Mouse (Mus musculus): ENCODE measurements around the gene Lonp1. TPM values are rescaled to one million over a fixed set of nuclear protein-coding genes. Genes with fewer than 3 reads are reported as not detected.
"Not testable (repeated sequence)": the region's sequence is repeated elsewhere in the genome, so short reads cannot be mapped to it uniquely, and the experiment has no call there.

Lonp1 gene
- polyA plus RNA-seq, 1 experiment from 2014 or later = 66.2 TPM

DNA sequence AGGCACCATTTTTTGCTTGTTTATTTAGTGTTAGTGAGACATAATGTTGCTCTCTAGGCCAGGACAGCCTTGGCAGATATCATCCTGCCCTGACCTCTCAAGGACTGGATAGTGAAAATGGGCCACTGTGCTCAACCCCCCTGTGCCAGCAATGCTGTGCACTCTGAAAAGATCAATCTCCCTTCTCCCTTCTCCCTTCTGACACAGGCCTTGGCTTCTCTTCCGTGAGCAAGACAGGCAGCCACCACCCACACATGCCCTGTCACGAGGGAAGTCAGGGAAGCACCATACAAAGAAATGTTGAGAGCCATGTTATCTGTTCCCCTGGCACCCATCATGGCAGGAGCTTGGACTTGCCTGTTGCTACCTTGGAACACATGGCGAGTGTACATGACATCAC is 28.6 kb upstream of the Lonp1 start:
- ATAC-seq (ENCODE audit: insufficient number of reproducible peaks, low FRiP score) = no peak
- 59% methylated on average over 3 of the region's 3 CpGs for WGBS
- H3K36me3 ChIP-seq = no peaks in the 10 kb centered on the region

GRCm38 (mm10) chr17:56654771-56655170 is 28.1 kb upstream of the Lonp1 start:
- H3K27ac ChIP-seq (ENCODE audit: poor library complexity, severe bottlenecking) = no peak overlapping the region
- H3K36me3 ChIP-seq = no peaks in the 10 kb centered on the region
- no peaks in the 10 kb centered on the region for H3K4me1 ChIP-seq (replicated peaks)
- no peak overlapping the region for H3K4me3 ChIP-seq
- H3K27me3 ChIP-seq (replicated peaks) = no peaks in the 10 kb centered on the region
- ATAC-seq (ENCODE audit: insufficient number of reproducible peaks, low FRiP score) = no peak
- no peaks in the 10 kb centered on the region for H3K9me3 ChIP-seq (replicated peaks)
- 55% methylated on average over 2 of the region's 2 CpGs for WGBS
- H3K4me2 ChIP-seq = no peak overlapping the region
- H3K9ac ChIP-seq = no peak overlapping the region

More for the DNA sequence above, 28.6 kb upstream of the Lonp1 start:
- H3K4me2 ChIP-seq = no peak overlapping the region
- H3K4me3 ChIP-seq = no peak overlapping the region
- no peaks in the 10 kb centered on the region for H3K4me1 ChIP-seq (replicated peaks)
- no peaks in the 10 kb centered on the region for H3K27me3 ChIP-seq (replicated peaks)
- no peak overlapping the region for H3K27ac ChIP-seq (ENCODE audit: poor library complexity, severe bottlenecking)
- H3K9ac ChIP-seq = no peak overlapping the region
- no peaks in the 10 kb centered on the region for H3K9me3 ChIP-seq (replicated peaks)

DNA sequence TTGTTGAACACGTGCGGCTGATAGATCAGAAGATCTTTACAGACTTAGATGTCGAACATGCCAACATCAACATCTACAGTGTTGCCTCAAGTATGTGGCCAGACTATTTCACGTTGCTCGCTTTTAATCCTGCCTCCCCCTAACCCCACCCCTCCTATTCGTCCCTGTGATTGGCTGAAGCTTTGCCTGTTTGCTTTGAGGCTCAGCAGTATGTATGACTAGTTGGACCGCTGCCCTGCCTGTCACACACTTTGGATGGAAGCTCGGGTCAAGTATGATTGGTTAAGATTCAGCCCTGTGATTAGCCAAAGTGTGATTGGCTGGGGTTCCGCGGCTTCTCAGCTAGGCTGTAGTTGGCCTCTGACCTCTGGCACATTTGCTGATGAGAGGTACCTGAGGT is 25.1 kb upstream of the Lonp1 start:
- H3K4me3 ChIP-seq = no peak overlapping the region
- ATAC-seq (ENCODE audit: insufficient number of reproducible peaks, low FRiP score) = no peak
- peaks cover 7% of the 10 kb centered on the region; the same call in 1 of the 2 replicates for H3K4me1 ChIP-seq (replicated peaks)
- H3K27me3 ChIP-seq (replicated peaks) = no peaks in the 10 kb centered on the region
- 29% methylated on average over 10 of the region's 10 CpGs for WGBS
- H3K9me3 ChIP-seq (replicated peaks) = no peaks in the 10 kb centered on the region
- no peak overlapping the region for H3K9ac ChIP-seq
- no peaks in the 10 kb centered on the region for H3K36me3 ChIP-seq
- no peak overlapping the region for H3K4me2 ChIP-seq
- H3K27ac ChIP-seq (ENCODE audit: poor library complexity, severe bottlenecking) = no peak overlapping the region

DNA sequence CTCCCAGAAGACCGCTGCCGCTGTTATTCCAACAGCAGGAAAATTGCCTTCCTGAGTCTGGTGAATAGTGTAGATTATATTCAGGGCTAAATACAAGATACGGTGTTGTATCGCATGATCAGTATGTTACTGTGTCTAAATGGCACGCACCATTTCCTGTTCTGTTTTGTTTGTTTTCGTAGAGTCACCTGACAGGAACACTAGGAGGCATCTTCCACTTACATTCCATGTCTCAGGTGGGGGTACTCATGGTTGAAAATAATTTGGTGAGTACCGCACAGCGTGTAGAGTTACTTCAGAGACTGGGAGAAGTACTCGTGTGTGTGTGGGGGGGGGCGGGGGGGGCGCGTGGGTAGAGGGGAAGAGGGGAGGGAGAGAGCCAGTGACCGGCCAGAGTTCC is 20.9 kb upstream of the Lonp1 start:
- peak overlapping the region; percentile 29; the same call in 1 of the 2 replicates for H3K4me2 ChIP-seq
- no peak for ATAC-seq (ENCODE audit: insufficient number of reproducible peaks, low FRiP score)

GRCm38 (mm10) chr17:56643237-56643636 is 16.6 kb upstream of the Lonp1 start:
- Histone ChIP-seq H3K27ac (ENCODE audit: poor library complexity, severe bottlenecking) (no peak overlapping the region), H3K4me2 (no peak overlapping the region), H3K36me3 (no peaks in the 10 kb centered on the region), H3K4me3 (no peak overlapping the region), H3K9me3 (replicated peaks) (no peaks in the 10 kb centered on the region), H3K4me1 (replicated peaks) (peaks cover 7% of the 10 kb centered on the region; the same call in 1 of the 2 replicates), H3K27me3 (replicated peaks) (peaks cover 4% of the 10 kb centered on the region; the same call in 1 of the 2 replicates), H3K9ac (no peak overlapping the region)
- ATAC-seq (ENCODE audit: insufficient number of reproducible peaks, low FRiP score) = no peak
- 83% methylated on average over 4 of the region's 4 CpGs for WGBS

More for the DNA sequence above, 20.9 kb upstream of the Lonp1 start:
- no peaks in the 10 kb centered on the region for H3K9me3 ChIP-seq (replicated peaks)
- no peak overlapping the region for H3K9ac ChIP-seq
- H3K4me1 ChIP-seq (replicated peaks) = peaks cover 7% of the 10 kb centered on the region; the same call in 1 of the 2 replicates
- no peak overlapping the region for H3K27ac ChIP-seq (ENCODE audit: poor library complexity, severe bottlenecking)
- H3K27me3 ChIP-seq (replicated peaks) = no peaks in the 10 kb centered on the region
- H3K4me3 ChIP-seq = no peak overlapping the region
- H3K36me3 ChIP-seq = no peaks in the 10 kb centered on the region
- 60% methylated on average over 11 of the region's 13 CpGs for WGBS

DNA sequence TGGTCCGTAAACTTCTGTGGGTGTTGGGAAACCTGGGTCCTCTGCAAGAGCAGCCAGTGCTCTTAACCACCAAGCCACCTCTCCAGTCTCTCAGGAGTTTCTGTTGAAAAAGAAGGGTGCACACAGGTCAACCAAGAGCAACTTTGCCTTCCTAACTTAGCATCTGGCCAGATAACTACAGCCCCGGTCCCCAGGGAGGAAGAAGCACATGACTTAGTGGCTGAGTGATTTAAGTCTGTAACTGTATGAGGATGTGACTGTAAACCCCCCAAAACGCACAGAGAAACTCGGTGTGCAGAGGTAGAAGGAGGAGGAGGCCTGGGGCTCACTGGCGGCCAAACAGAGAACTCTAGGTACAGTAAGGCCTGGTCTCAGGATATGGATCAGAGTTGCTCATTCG is 7.3 kb upstream of the Lonp1 start:
- Histone ChIP-seq H3K4me2 (no peak overlapping the region), H3K9me3 (replicated peaks) (no peaks in the 10 kb centered on the region), H3K27me3 (replicated peaks) (0 out of 2 replicates have a peak, but pooled peaks cover 3% of the 10 kb centered on the region), H3K4me3 (no peak overlapping the region), H3K4me1 (replicated peaks) (no peaks in the 10 kb centered on the region), H3K36me3 (no peaks in the 10 kb centered on the region), H3K9ac (no peak overlapping the region), H3K27ac (ENCODE audit: poor library complexity, severe bottlenecking) (no peak overlapping the region)
- 70% methylated on average over 6 of the region's 6 CpGs for WGBS
- no peak for ATAC-seq (ENCODE audit: insufficient number of reproducible peaks, low FRiP score)

- WGBS = 49% methylated on average over 4 of the region's 4 CpGs
- no peak for ATAC-seq (ENCODE audit: insufficient number of reproducible peaks, low FRiP score)
Measured at GRCm38 (mm10) chr17:56631807-56632206, 5.1 kb upstream of the Lonp1 start.

GRCm38 (mm10) chr17:56629800-56630781 is 3.4 kb upstream of the Lonp1 start:
- H3K27ac ChIP-seq (ENCODE audit: poor library complexity, severe bottlenecking); H3K4me2 ChIP-seq; H3K36me3 ChIP-seq; H3K4me3 ChIP-seq; H3K27me3 ChIP-seq (replicated peaks); H3K9me3 ChIP-seq (replicated peaks); H3K9ac ChIP-seq; ATAC-seq (ENCODE audit: insufficient number of reproducible peaks, low FRiP score): not testable (repeated sequence)
- peaks cover 18% of the 10 kb centered on the region for H3K4me1 ChIP-seq (replicated peaks)
- WGBS = 80% methylated on average over 27 of the region's 27 CpGs

More at GRCm38 (mm10) chr17:56631807-56632206, 5.1 kb upstream of the Lonp1 start:
- H3K27ac ChIP-seq (ENCODE audit: poor library complexity, severe bottlenecking) = no peak overlapping the region
- H3K9ac ChIP-seq = no peak overlapping the region
- H3K27me3 ChIP-seq (replicated peaks) = no peaks in the 10 kb centered on the region; the same call in 1 of the 2 replicates
- H3K4me2 ChIP-seq = no peak overlapping the region
- H3K4me1 ChIP-seq (replicated peaks) = 0 out of 2 replicates have a peak, but pooled peaks cover 7% of the 10 kb centered on the region
- no peaks in the 10 kb centered on the region for H3K9me3 ChIP-seq (replicated peaks)
- no peaks in the 10 kb centered on the region for H3K36me3 ChIP-seq
- no peak overlapping the region for H3K4me3 ChIP-seq

DNA sequence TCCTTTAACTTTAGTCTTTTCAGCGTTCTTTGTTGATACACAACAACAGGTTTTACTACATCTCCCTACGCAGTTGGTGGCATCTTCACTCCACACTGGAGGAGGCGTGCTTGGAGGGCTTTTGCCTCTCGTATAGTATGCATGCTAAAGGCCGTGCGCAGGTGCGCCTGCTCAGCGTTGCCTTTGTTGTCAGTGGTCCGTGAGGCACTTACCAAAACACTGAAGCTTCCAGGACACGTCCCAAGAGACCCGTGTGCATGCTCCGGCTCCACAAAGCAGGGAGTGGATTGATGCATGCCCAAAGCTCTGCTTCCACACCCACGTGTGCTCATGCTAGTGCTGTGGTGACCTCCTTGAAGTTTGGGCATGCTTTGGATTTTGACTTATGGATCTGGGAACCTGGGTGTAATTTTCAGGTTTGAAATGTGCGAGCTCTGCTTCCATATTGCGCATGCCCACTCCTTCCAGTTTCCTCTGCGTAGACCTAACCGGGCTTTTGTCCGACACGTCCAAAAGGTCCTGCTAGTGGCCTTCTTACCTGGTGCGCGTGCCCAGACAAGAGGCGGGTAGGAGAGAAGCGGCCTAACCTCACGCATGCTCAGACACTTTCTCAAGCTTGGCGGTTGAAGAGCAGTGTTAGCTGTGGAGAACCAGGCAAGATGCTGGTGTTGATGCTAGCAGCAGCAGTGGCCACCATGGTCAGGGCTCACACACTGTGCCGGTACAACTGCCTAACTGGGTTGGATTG is 1.0 kb upstream of the Lonp1 start, which contains the start of gene Catsperd:
Gene Catsperd (plus strand): TSS at position 614 of the 748 bp plus-strand sequence.
- Histone ChIP-seq H3K9me3 (replicated peaks) (no peaks in the 10 kb centered on the region), H3K4me1 (replicated peaks) (peaks cover 22% of the 10 kb centered on the region), H3K36me3 (peaks cover 19% of the 10 kb centered on the region), H3K4me2 (peak within 1 kb of the TSS; percentile 98), H3K9ac (peak within 1 kb of the TSS; percentile 33), H3K4me3 (peak within 1 kb of the TSS; percentile 83), H3K27me3 (replicated peaks) (no peaks in the 10 kb centered on the region; the same call in 1 of the 2 replicates), H3K27ac (ENCODE audit: poor library complexity, severe bottlenecking) (0 out of 2 replicates have a peak within 1 kb of the TSS, but pooled peaks have one; percentile 10)
- peak; percentile 15; the same call in 1 of the 2 replicates for ATAC-seq (ENCODE audit: insufficient number of reproducible peaks, low FRiP score)
- 8% methylated on average over 26 of the region's 26 CpGs for whole genome bisulfite sequencing

GRCm38 (mm10) chr17:56626260-56626659 is 427 bp downstream of the Lonp1 start:
- H3K4me1 ChIP-seq (replicated peaks) = peaks cover 22% of the 10 kb centered on the region
- H3K36me3 ChIP-seq = peaks cover 33% of the 10 kb centered on the region
- peak overlapping the region; percentile 83 for H3K4me3 ChIP-seq
- under 1% methylated on average over 32 of the region's 32 CpGs for WGBS
- 0 out of 2 replicates have a peak, but pooled peaks have one; percentile 0 for ATAC-seq (ENCODE audit: insufficient number of reproducible peaks, low FRiP score)
- H3K4me2 ChIP-seq = peak overlapping the region; percentile 98
- H3K9me3 ChIP-seq (replicated peaks) = no peaks in the 10 kb centered on the region
- no peaks in the 10 kb centered on the region; the same call in 1 of the 2 replicates for H3K27me3 ChIP-seq (replicated peaks)
- H3K9ac ChIP-seq = peak overlapping the region; percentile 95
- H3K27ac ChIP-seq (ENCODE audit: poor library complexity, severe bottlenecking) = peak overlapping the region; percentile 60

All from heart, embryonic 12.5 days (tissue).